Mouse (Mus musculus) spleen, postnatal 4 days (tissue): ENCODE measurements around the gene Rpa1.
"Not testable (repeated sequence)": the region's sequence is repeated elsewhere in the genome, so short reads cannot be mapped to it uniquely, and the experiment has no call there.

Experiments
- DNase-seq, 2 experiments: peaks; one replicate each; pipeline ENCODE4 v3.0.0; 2022; ENCODE audit warnings: low spot score in 2 of 2

Gene Rpa1

GRCm38 (mm10) chr11:75323326-75323737 is 24.8 kb downstream of the Rpa1 start:
- DNase-seq = no peak

GRCm38 (mm10) chr11:75319246-75319645 is 28.9 kb downstream of the Rpa1 start:
- DNase-seq = no peak

- DNase-seq = no peak
Observed at GRCm38 (mm10) chr11:75318351-75319221, 29.5 kb downstream of the Rpa1 start.

GRCm38 (mm10) chr11:75313834-75314233 is 34.3 kb downstream of the Rpa1 start:
- no peak for DNase-seq

GRCm38 (mm10) chr11:75311751-75312150 is 36.4 kb downstream of the Rpa1 start:
- DNase-seq = no peak

- DNase-seq = no peak
Observed at GRCm38 (mm10) chr11:75310813-75311212, 37.3 kb downstream of the Rpa1 start.

- DNase-seq = no peak
Observed at GRCm38 (mm10) chr11:75308650-75309049, 39.5 kb downstream of the Rpa1 start.

- DNase-seq = no peak
Observed at GRCm38 (mm10) chr11:75304797-75305196, 43.3 kb downstream of the Rpa1 start.

GRCm38 (mm10) chr11:75300954-75301353 is 47.2 kb downstream of the Rpa1 start:
- no peak for DNase-seq

- no peak for DNase-seq
Observed at GRCm38 (mm10) chr11:75299786-75300185, 48.3 kb downstream of the Rpa1 start.

GRCm38 (mm10) chr11:75298491-75298890 is 49.6 kb downstream of the Rpa1 start:
- no peak for DNase-seq

GRCm38 (mm10) chr11:75297631-75298030 is 50.5 kb downstream of the Rpa1 start:
- no peak for DNase-seq

- DNase-seq = no peak
Observed at GRCm38 (mm10) chr11:75296406-75297005, 51.6 kb downstream of the Rpa1 start.

- DNase-seq = not testable (repeated sequence)
Observed at GRCm38 (mm10) chr11:75295534-75295933, 52.6 kb downstream of the Rpa1 start.

- DNase-seq = no peak
Observed at GRCm38 (mm10) chr11:75294862-75295261, 53.3 kb downstream of the Rpa1 start.

- no peak for DNase-seq
Observed at GRCm38 (mm10) chr11:75293852-75294361, 54.2 kb downstream of the Rpa1 start.

GRCm38 (mm10) chr11:75292281-75292680 is 55.8 kb downstream of the Rpa1 start:
- no peak for DNase-seq

- DNase-seq = no peak
Observed at GRCm38 (mm10) chr11:75291389-75292215, 56.5 kb downstream of the Rpa1 start.

- DNase-seq = peak; percentile 82 to 93
Observed at GRCm38 (mm10) chr11:75290566-75291271, 57.4 kb downstream of the Rpa1 start.

GRCm38 (mm10) chr11:75289120-75289519 is 59.0 kb downstream of the Rpa1 start:
- DNase-seq = no peak

- no peak for DNase-seq
Observed at GRCm38 (mm10) chr11:75288517-75288916, 59.6 kb downstream of the Rpa1 start.
